Mouse (Mus musculus) stomach, embryonic 14.5 days (tissue): Measurements from ENCODE around the gene Hc. TPM values are rescaled to one million over a fixed set of nuclear protein-coding genes. Genes with fewer than 3 reads are reported as not detected.

ENCODE experiments used
- ATAC-seq: fragments of 200-750 bp; cut with Nextera tagmentation; 2 replicates; pipeline ENCODE4 v1.8.0; 2017; ENCODE audit warnings: low read depth, moderate TSS enrichment; ENCODE audit not compliant: insufficient number of reproducible peaks, insufficient read depth, low FRiP score
- H3K27ac ChIP-seq: fragments of 300-500 bp; sonication (generic); 2 replicates; pipeline ENCODE4 v1.5.1; 2014; ENCODE audit warnings: mild to moderate bottlenecking, low read length, moderate library complexity, mixed read lengths
- H3K27me3 ChIP-seq: fragments of 300-500 bp; sonication (generic); 2 replicates; pipeline ENCODE4 v1.6.1; 2014; ENCODE audit warnings: low read length, control low read depth, mixed read lengths; ENCODE audit not compliant: control insufficient read depth, insufficient read depth
- H3K36me3 ChIP-seq: fragments of 300-500 bp; sonication (generic); 2 replicates; pipeline ENCODE4 v1.6.1; 2014; ENCODE audit warnings: mild to moderate bottlenecking, control low read depth, low read length, moderate library complexity, mixed read lengths; ENCODE audit not compliant: control insufficient read depth, insufficient read depth
- H3K4me1 ChIP-seq: fragments of 300-500 bp; sonication (generic); 2 replicates; pipeline ENCODE4 v1.6.1; 2014; ENCODE audit warnings: low read length, control low read depth, mixed read lengths; ENCODE audit not compliant: control insufficient read depth, insufficient read depth
- H3K4me2 ChIP-seq: fragments of 300-500 bp; sonication (generic); replicated peaks from 2 replicates; pipeline ENCODE4 v1.6.1; 2014; ENCODE audit warnings: low read depth, low read length, control low read depth
- H3K4me3 ChIP-seq: fragments of 300-500 bp; sonication (generic); 2 replicates; pipeline ENCODE4 v1.5.1; 2014; ENCODE audit warnings: low read depth, low read length, control low read depth
- H3K9ac ChIP-seq: fragments of 300-500 bp; sonication (generic); replicated peaks from 2 replicates; pipeline ENCODE4 v1.6.1; 2014; ENCODE audit warnings: low read depth, mild to moderate bottlenecking, control low read depth, low read length, moderate library complexity, mixed read lengths
- H3K9me3 ChIP-seq: fragments of 300-500 bp; sonication (generic); 2 replicates; pipeline ENCODE4 v1.6.1; 2016; ENCODE audit warnings: low read depth, low read length, control low read depth; ENCODE audit not compliant: control insufficient read depth
- WGBS: fragments of 180-500 bp; shearing (Covaris S2); extraction: QIAGEN DNeasy Blood & Tissue Kit; methylation state at CpG from one replicate; pipeline ENCODE4 v1.1.7; 2014; 5-methylcytosine and 5-hydroxymethylcytosine counted together
- polyA plus RNA-seq: library from polyadenylated mRNA; unstranded; fragments of >200 nt; fragmentation: Nextera tagmentation; extraction: Ambion mirVana; gene quantifications from 2 replicates; pipeline ENCODE4 v1.2.1, GENCODE M21; 2014

The Hc gene
- polyA plus RNA-seq, result not detected in 2 replicates

DNA sequence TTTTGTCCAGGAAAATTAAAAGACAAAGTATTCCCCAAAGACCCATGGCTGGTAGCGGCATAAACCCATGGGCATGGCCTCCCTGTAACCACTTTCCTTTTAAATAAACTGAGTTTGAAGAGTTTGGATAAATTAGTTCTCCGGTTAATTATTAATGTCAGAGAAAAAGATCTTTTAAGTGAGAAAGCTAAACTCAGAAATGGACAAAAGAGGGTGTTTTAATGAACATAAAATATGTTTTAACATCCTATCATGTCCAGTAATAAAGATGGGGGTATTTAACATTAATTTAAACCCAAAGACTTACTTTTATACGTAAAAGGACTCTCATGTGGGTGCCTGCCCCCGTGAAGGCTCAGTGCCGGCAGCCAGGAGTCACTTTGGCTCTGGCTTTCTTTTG lies at the start of gene Hc:
TSS of gene Hc (minus strand) at position 101 of the 400 bp plus-strand sequence.
- H3K27ac ChIP-seq, result no peak within 1 kb of the TSS
- no peak within 1 kb of the TSS for H3K9ac ChIP-seq
- no peak within 1 kb of the TSS for H3K4me2 ChIP-seq
- WGBS, result 62% methylated on average over 5 of the region's 5 CpGs
- H3K36me3 ChIP-seq, result no peaks in the 10 kb centered on the region
- H3K9me3 ChIP-seq, result no peaks in the 10 kb centered on the region
- ATAC-seq, result no peak
- H3K4me3 ChIP-seq, result no peak within 1 kb of the TSS
- H3K4me1 ChIP-seq, result no peaks in the 10 kb centered on the region
- H3K27me3 ChIP-seq, result no peaks in the 10 kb centered on the region

DNA sequence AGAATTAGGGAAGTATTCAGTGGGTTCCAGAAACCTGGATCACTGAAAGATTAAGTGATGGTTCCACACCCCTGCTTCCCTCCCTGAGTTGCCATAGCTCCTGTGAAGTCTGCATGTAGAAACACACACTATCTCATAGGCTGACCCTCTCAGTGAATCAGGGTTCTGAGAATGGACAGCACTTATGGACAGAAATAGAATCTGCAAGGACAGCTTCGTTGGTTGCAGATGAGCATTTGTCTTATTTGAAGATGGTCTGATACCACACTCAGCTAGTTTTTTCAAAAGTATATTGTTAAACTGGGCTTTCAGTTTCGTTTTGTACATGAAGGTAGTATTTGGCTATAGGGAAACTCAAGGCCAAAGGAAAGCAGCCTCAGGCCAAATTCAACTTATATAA lies 49.3 kb upstream of the Hc start:
- Histone ChIP-seq H3K36me3 (no peaks in the 10 kb centered on the region), H3K9ac (no peak overlapping the region), H3K27ac (no peak overlapping the region), H3K9me3 (no peaks in the 10 kb centered on the region), H3K27me3 (no peaks in the 10 kb centered on the region), H3K4me2 (no peak overlapping the region), H3K4me1 (no peaks in the 10 kb centered on the region), H3K4me3 (no peak overlapping the region)
- 74% methylated on average over 2 of the region's 2 CpGs for WGBS
- no peak for ATAC-seq

GRCm38 (mm10) chr2:35109924-35110304 lies 48.7 kb upstream of the Hc start:
- 2% methylated on average over 13 of the region's 13 CpGs for WGBS
- peak overlapping the region; percentile 81; the same call in 1 of the 2 replicates for H3K27ac ChIP-seq

GRCm38 (mm10) chr2:35109141-35109923 lies 48.1 kb upstream of the Hc start, which contains the start of gene Cntrl:
Cntrl (plus strand) TSS chr2:35109492.
- peak; percentile 96 for ATAC-seq
- peak within 1 kb of the TSS; percentile 84 for H3K4me3 ChIP-seq
- H3K4me2 ChIP-seq, result peak within 1 kb of the TSS; percentile 74
- no peaks in the 10 kb centered on the region for H3K36me3 ChIP-seq
- 1% methylated on average over 62 of the region's 62 CpGs for WGBS
- H3K4me1 ChIP-seq, result no peaks in the 10 kb centered on the region
- H3K9me3 ChIP-seq, result no peaks in the 10 kb centered on the region
- H3K27ac ChIP-seq, result peak within 1 kb of the TSS; percentile 81
- H3K27me3 ChIP-seq, result no peaks in the 10 kb centered on the region
- peak within 1 kb of the TSS; percentile 50 for H3K9ac ChIP-seq

More at GRCm38 (mm10) chr2:35109924-35110304, 48.7 kb upstream of the Hc start:
- no peak for ATAC-seq
- Histone ChIP-seq H3K4me3 (peak overlapping the region; percentile 84), H3K27me3 (no peaks in the 10 kb centered on the region), H3K36me3 (no peaks in the 10 kb centered on the region), H3K9ac (peak overlapping the region; percentile 50), H3K9me3 (no peaks in the 10 kb centered on the region), H3K4me2 (peak overlapping the region; percentile 74), H3K4me1 (no peaks in the 10 kb centered on the region)

GRCm38 (mm10) chr2:35108712-35109111 lies 47.5 kb upstream of the Hc start:
- no peak for ATAC-seq
- peak overlapping the region; percentile 81; the same call in 1 of the 2 replicates for H3K27ac ChIP-seq
- H3K9me3 ChIP-seq, result no peaks in the 10 kb centered on the region
- no peaks in the 10 kb centered on the region for H3K36me3 ChIP-seq
- 29% methylated on average over 3 of the region's 3 CpGs for WGBS
- H3K27me3 ChIP-seq, result no peaks in the 10 kb centered on the region
- peak overlapping the region; percentile 74 for H3K4me2 ChIP-seq
- H3K9ac ChIP-seq, result peak overlapping the region; percentile 50; the same call in 1 of the 2 replicates
- no peaks in the 10 kb centered on the region for H3K4me1 ChIP-seq
- H3K4me3 ChIP-seq, result peak overlapping the region; percentile 84

- Histone ChIP-seq H3K4me3 (no peak overlapping the region), H3K9me3 (no peaks in the 10 kb centered on the region), H3K4me2 (no peak overlapping the region), H3K9ac (no peak overlapping the region), H3K27ac (no peak overlapping the region), H3K36me3 (no peaks in the 10 kb centered on the region), H3K27me3 (no peaks in the 10 kb centered on the region), H3K4me1 (no peaks in the 10 kb centered on the region)
- WGBS, result 53% methylated on average over 5 of the region's 5 CpGs
- ATAC-seq, result no peak
Observed at GRCm38 (mm10) chr2:35107984-35108635, 46.9 kb upstream of the Hc start.

DNA sequence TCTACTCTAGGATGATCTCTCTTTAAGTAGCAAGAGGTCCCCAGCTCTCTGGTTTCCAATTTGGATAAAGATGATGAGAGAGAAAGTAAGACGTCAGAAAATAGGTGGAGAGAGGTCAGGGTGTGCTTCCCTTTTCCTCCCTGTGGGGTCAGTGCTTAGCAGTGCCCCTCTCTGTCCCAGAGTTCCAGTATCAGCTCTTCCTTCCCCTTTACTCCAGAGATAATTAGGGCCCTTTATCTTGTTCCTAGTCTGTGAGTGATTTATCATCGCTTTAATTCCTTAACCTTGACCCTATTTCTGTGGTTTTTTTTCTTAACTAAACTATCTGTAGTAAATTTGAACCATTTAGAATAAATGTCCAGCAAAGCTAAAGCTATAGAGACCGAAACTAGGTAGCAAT lies 43.6 kb upstream of the Hc start:
- Histone ChIP-seq H3K4me1 (no peaks in the 10 kb centered on the region), H3K4me2 (no peak overlapping the region), H3K9ac (no peak overlapping the region), H3K36me3 (no peaks in the 10 kb centered on the region), H3K27ac (no peak overlapping the region), H3K9me3 (no peaks in the 10 kb centered on the region), H3K27me3 (no peaks in the 10 kb centered on the region), H3K4me3 (no peak overlapping the region)
- WGBS, result 57% methylated on average over 3 of the region's 3 CpGs
- ATAC-seq, result no peak

DNA sequence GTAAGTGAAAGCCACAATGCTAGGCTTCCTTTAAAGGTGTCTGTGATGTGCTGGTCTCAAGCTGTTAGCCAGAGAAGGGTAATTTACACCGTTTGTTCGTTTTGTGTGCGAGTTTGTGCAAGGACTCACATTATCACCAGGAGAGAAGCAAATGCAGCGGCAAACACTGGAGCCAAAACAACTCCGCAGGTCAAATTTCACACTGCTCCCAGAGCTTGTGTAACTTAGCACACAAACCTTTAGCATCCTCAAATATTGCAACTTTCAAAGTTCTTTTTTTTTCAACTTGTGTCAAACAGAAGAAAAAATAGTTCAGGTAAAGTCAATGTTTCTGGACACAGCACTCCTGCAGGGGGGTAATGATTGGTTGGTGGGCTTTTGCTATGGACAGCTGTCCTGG lies 42.3 kb upstream of the Hc start:
- no peak overlapping the region for H3K9ac ChIP-seq
- H3K4me3 ChIP-seq, result no peak overlapping the region
- 56% methylated on average over 5 of the region's 5 CpGs for WGBS
- no peaks in the 10 kb centered on the region for H3K9me3 ChIP-seq
- no peak overlapping the region for H3K4me2 ChIP-seq
- H3K36me3 ChIP-seq, result no peaks in the 10 kb centered on the region
- no peaks in the 10 kb centered on the region for H3K27me3 ChIP-seq
- H3K27ac ChIP-seq, result no peak overlapping the region
- no peaks in the 10 kb centered on the region for H3K4me1 ChIP-seq
- ATAC-seq, result no peak
